ENCODE assay signal across 23 mouse cellular contexts in the genomic region with DNA sequence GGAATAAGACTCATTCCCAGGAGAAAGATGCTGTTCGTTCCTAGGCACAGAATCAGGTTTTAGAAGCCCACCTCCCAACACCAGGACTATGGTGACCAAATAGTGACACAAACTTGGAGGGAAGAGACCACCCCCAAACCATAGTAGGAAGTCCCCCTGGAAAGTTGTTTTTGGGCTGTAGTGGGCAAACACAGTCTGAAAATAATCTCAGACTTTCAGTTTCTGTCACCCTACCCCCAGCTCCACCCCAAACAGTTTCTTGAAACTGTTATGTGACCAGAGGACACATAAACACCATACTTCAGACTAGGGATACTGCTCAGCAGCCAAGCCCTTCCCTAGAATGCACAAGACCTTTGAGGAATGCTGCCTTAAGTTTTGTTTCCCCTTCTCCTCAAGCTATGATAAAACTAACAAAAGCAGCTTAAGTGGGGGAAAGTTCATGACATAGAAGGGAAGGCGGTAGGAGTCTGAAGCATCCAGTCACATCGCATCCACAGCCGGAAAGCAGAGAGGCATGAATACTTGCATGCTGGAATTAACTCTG.
"Had no signal": no experiment of that assay in that cellular context is flagged by ENCODE, and none has a peak within 500 bp of the region (broad histone marks: within the 10 kb centered on the region; RNA-seq: fewer than 3 reads in every experiment).

No protein-coding gene starts in this region.

- H3K27ac ChIP-seq: heart, embryonic 13.5 days; heart, embryonic 15.5 days; hindbrain, embryonic 13.5 days; hindbrain, embryonic 15.5 days; hindbrain, postnatal 0 days; kidney, embryonic 15.5 days; kidney, postnatal 0 days; limb, embryonic 13.5 days; limb, embryonic 15.5 days; liver, embryonic 12.5 days had no signal

- DNase-seq: gastrocnemius, postnatal 14 days; gastrocnemius, postnatal 36 days; heart, adult 18-20 months; heart, postnatal 14 days; heart, postnatal 36 days; kidney, adult 11 months; kidney, adult 2 months; kidney, adult 9 months; kidney, postnatal 14 days; kidney, postnatal 36 days; layer of hippocampus, adult 9-11 months; layer of hippocampus, postnatal 36 days; left cerebral cortex, postnatal 4 days had no signal

- H3K9ac ChIP-seq: heart, embryonic 13.5 days; heart, embryonic 15.5 days; hindbrain, embryonic 13.5 days; hindbrain, embryonic 15.5 days; kidney, embryonic 15.5 days; limb, embryonic 13.5 days; limb, embryonic 15.5 days; liver, embryonic 12.5 days had no signal

- H3K36me3 ChIP-seq: heart, embryonic 13.5 days; heart, embryonic 15.5 days; hindbrain, embryonic 13.5 days; hindbrain, embryonic 15.5 days; kidney, embryonic 15.5 days; limb, embryonic 13.5 days; limb, embryonic 15.5 days; liver, embryonic 12.5 days had no signal

- H3K27me3 ChIP-seq: heart, embryonic 13.5 days; heart, embryonic 15.5 days; hindbrain, embryonic 13.5 days; hindbrain, embryonic 15.5 days; kidney, embryonic 15.5 days; limb, embryonic 13.5 days; limb, embryonic 15.5 days; liver, embryonic 12.5 days had no signal

- H3K4me1 ChIP-seq: hindbrain, embryonic 13.5 days; hindbrain, embryonic 15.5 days; kidney, embryonic 15.5 days; limb, embryonic 13.5 days; limb, embryonic 15.5 days; liver, embryonic 12.5 days had no signal

- H3K4me3 ChIP-seq: heart, embryonic 13.5 days; heart, embryonic 15.5 days; hindbrain, embryonic 13.5 days; hindbrain, embryonic 15.5 days; kidney, embryonic 15.5 days; limb, embryonic 13.5 days; limb, embryonic 15.5 days; liver, embryonic 12.5 days had no signal
